Mouse (Mus musculus) liver, embryonic 14.5 days (tissue): ENCODE measurements around the gene Zmynd11. TPM values are rescaled to one million over a fixed set of nuclear protein-coding genes. Genes with fewer than 3 reads are reported as not detected.

Experiments
- ATAC-seq: fragments of 200-750 bp; cut with Nextera tagmentation; 2 replicates; pipeline ENCODE4 v1.8.0; 2017; ENCODE audit warnings: moderate number of reproducible peaks, mild to moderate bottlenecking, moderate library complexity; ENCODE audit not compliant: insufficient read depth
- DNase-seq, 3 experiments: peaks; one replicate each; pipeline ENCODE4 v3.0.0-alpha.2; 2012 to 2013; ENCODE audit warnings: low read depth in 3 of 3, low spot score in 3 of 3
- H3K27ac ChIP-seq: fragments of 300-500 bp; sonication (generic); 2 replicates; pipeline ENCODE4 v1.5.1; 2014; ENCODE audit warnings: moderate library complexity, mild to moderate bottlenecking, control low read depth, inconsistent platforms
- H3K27me3 ChIP-seq: fragments of 300-500 bp; sonication (generic); 2 replicates; pipeline ENCODE4 v1.6.1; 2014; ENCODE audit warnings: mild to moderate bottlenecking, low read length, moderate library complexity; ENCODE audit not compliant: control insufficient read depth, insufficient read depth
- H3K36me3 ChIP-seq: fragments of 300-500 bp; sonication (generic); replicated peaks from 2 replicates; pipeline ENCODE4 v1.6.1; 2014; ENCODE audit warnings: low read depth; ENCODE audit not compliant: control insufficient read depth, insufficient read depth
- H3K4me1 ChIP-seq, 2 experiments: fragments of 200-500 bp in 1 of 2; fragments of 300-500 bp in 1 of 2; sonication (generic) in 1 of 2; replicated peaks; 2 replicates each; pipeline ENCODE4 v1.6.1; 2012 to 2014; ENCODE audit warnings: antibody characterized with exemption in 1 of 2, inconsistent platforms in 1 of 2, low read length in 1 of 2; ENCODE audit not compliant: control insufficient read depth in 2 of 2, insufficient read depth in 2 of 2
- H3K4me2 ChIP-seq: fragments of 300-500 bp; sonication (generic); 2 replicates; pipeline ENCODE4 v1.6.1; 2014; ENCODE audit warnings: low read depth, mild to moderate bottlenecking, control low read depth, moderate library complexity
- H3K4me3 ChIP-seq, 2 experiments: fragments of 200-500 bp in 1 of 2; fragments of 300-500 bp in 1 of 2; sonication (generic) in 1 of 2; 2 replicates each; pipeline ENCODE4 v1.5.1; 2012 to 2014; ENCODE audit warnings: low read depth in 2 of 2, low read length in 2 of 2, mild to moderate bottlenecking in 2 of 2, control low read depth in 1 of 2, inconsistent platforms in 1 of 2, moderate library complexity in 1 of 2; ENCODE audit not compliant: insufficient read depth in 1 of 2
- H3K9ac ChIP-seq: fragments of 300-500 bp; sonication (generic); replicated peaks from 2 replicates; pipeline ENCODE4 v1.6.1; 2014; ENCODE audit warnings: mild to moderate bottlenecking, control low read depth, moderate library complexity
- H3K9me3 ChIP-seq: fragments of 300-500 bp; sonication (generic); 2 replicates; pipeline ENCODE4 v1.6.1; 2016; ENCODE audit warnings: low read length, mixed read lengths; ENCODE audit not compliant: control insufficient read depth
- CTCF ChIP-seq: IDR thresholded peaks from 2 replicates; pipeline ENCODE4 v1.5.1; 2016; ENCODE audit warnings: antibody characterized with exemption, low read depth, control low read depth
- EP300 ChIP-seq: IDR thresholded peaks from 2 replicates; pipeline ENCODE4 v1.6.1; 2016; ENCODE audit warnings: antibody characterized with exemption, low read depth
- WGBS: fragments of 180-500 bp; shearing (Covaris S2); extraction: QIAGEN DNeasy Blood & Tissue Kit; methylation state at CpG from one replicate; pipeline ENCODE4 v1.1.7; 2014; ENCODE audit not compliant: insufficient replicate concordance; 5-methylcytosine and 5-hydroxymethylcytosine counted together
- polyA plus RNA-seq, 2 experiments: library from polyadenylated mRNA; depleted of rRNA in 1 of 2; stranded (reverse) in 1 of 2; unstranded in 1 of 2; fragments of >200 nt; fragmentation: Nextera tagmentation in 1 of 2; extraction: Ambion mirVana in 1 of 2; gene quantifications; 2 replicates each; pipeline versions ENCODE4 v1.2.1 to v1.2.3; 2012 to 2014

Zmynd11 gene
- polyA plus RNA-seq, 2 experiments = 17.7 to 21.2 TPM

DNA sequence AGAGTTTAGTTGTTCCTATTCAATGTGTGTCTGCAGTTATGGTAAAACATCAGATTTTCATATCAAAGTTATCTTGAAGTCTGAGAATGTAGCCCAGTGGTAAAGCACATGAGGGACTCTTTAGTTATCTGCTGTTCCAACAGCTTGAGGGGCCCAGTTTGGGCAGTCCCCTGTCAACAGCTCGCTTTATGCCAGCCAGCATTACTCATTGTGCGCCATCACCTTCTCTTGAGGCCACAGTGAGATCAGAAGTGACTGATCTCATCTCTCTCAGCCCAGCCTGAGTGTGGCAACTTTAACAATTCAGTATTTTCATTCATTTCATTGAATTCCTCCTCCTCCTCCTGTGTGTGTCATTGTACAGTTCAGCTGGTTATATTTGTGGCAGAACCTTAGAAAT is 129.2 kb downstream of the Zmynd11 start:
- WGBS = 47% methylated on average over 2 of the region's 2 CpGs
- no peaks in the 10 kb centered on the region for H3K36me3 ChIP-seq
- TF ChIP-seq EP300 (no peak), CTCF (no peak)
- DNase-seq (no peak), ATAC-seq (no peak)
- H3K9me3 ChIP-seq = no peaks in the 10 kb centered on the region
- H3K4me1 ChIP-seq = no peaks in the 10 kb centered on the region
- H3K4me3 ChIP-seq = no peak overlapping the region
- no peak overlapping the region for H3K27ac ChIP-seq
- H3K27me3 ChIP-seq = no peaks in the 10 kb centered on the region
- H3K9ac ChIP-seq = no peak overlapping the region
- H3K4me2 ChIP-seq = no peak overlapping the region
